Mouse (Mus musculus) liver, embryonic 14.5 days (tissue): Measurements from ENCODE around the gene Arhgef26. TPM values are rescaled to one million over a fixed set of nuclear protein-coding genes. Genes with fewer than 3 reads are reported as not detected.

Experiments
- ATAC-seq: fragments of 200-750 bp; cut with Nextera tagmentation; 2 replicates; pipeline ENCODE4 v1.8.0; 2017; ENCODE audit warnings: moderate number of reproducible peaks, mild to moderate bottlenecking, moderate library complexity; ENCODE audit not compliant: insufficient read depth
- DNase-seq, 3 experiments: peaks; one replicate each; pipeline ENCODE4 v3.0.0-alpha.2; 2012 to 2013; ENCODE audit warnings: low read depth in 3 of 3, low spot score in 3 of 3
- H3K27ac ChIP-seq: fragments of 300-500 bp; sonication (generic); 2 replicates; pipeline ENCODE4 v1.5.1; 2014; ENCODE audit warnings: moderate library complexity, mild to moderate bottlenecking, control low read depth, inconsistent platforms
- H3K27me3 ChIP-seq: fragments of 300-500 bp; sonication (generic); 2 replicates; pipeline ENCODE4 v1.6.1; 2014; ENCODE audit warnings: mild to moderate bottlenecking, low read length, moderate library complexity; ENCODE audit not compliant: control insufficient read depth, insufficient read depth
- H3K36me3 ChIP-seq: fragments of 300-500 bp; sonication (generic); replicated peaks from 2 replicates; pipeline ENCODE4 v1.6.1; 2014; ENCODE audit warnings: low read depth; ENCODE audit not compliant: control insufficient read depth, insufficient read depth
- H3K4me1 ChIP-seq, 2 experiments: fragments of 200-500 bp in 1 of 2; fragments of 300-500 bp in 1 of 2; sonication (generic) in 1 of 2; replicated peaks; 2 replicates each; pipeline ENCODE4 v1.6.1; 2012 to 2014; ENCODE audit warnings: antibody characterized with exemption in 1 of 2, inconsistent platforms in 1 of 2, low read length in 1 of 2; ENCODE audit not compliant: control insufficient read depth in 2 of 2, insufficient read depth in 2 of 2
- H3K4me2 ChIP-seq: fragments of 300-500 bp; sonication (generic); 2 replicates; pipeline ENCODE4 v1.6.1; 2014; ENCODE audit warnings: low read depth, mild to moderate bottlenecking, control low read depth, moderate library complexity
- H3K4me3 ChIP-seq, 2 experiments: fragments of 200-500 bp in 1 of 2; fragments of 300-500 bp in 1 of 2; sonication (generic) in 1 of 2; 2 replicates each; pipeline ENCODE4 v1.5.1; 2012 to 2014; ENCODE audit warnings: low read depth in 2 of 2, low read length in 2 of 2, mild to moderate bottlenecking in 2 of 2, control low read depth in 1 of 2, inconsistent platforms in 1 of 2, moderate library complexity in 1 of 2; ENCODE audit not compliant: insufficient read depth in 1 of 2
- H3K9ac ChIP-seq: fragments of 300-500 bp; sonication (generic); replicated peaks from 2 replicates; pipeline ENCODE4 v1.6.1; 2014; ENCODE audit warnings: mild to moderate bottlenecking, control low read depth, moderate library complexity
- H3K9me3 ChIP-seq: fragments of 300-500 bp; sonication (generic); 2 replicates; pipeline ENCODE4 v1.6.1; 2016; ENCODE audit warnings: low read length, mixed read lengths; ENCODE audit not compliant: control insufficient read depth
- CTCF ChIP-seq: IDR thresholded peaks from 2 replicates; pipeline ENCODE4 v1.5.1; 2016; ENCODE audit warnings: antibody characterized with exemption, low read depth, control low read depth
- EP300 ChIP-seq: IDR thresholded peaks from 2 replicates; pipeline ENCODE4 v1.6.1; 2016; ENCODE audit warnings: antibody characterized with exemption, low read depth
- WGBS: fragments of 180-500 bp; shearing (Covaris S2); extraction: QIAGEN DNeasy Blood & Tissue Kit; methylation state at CpG from one replicate; pipeline ENCODE4 v1.1.7; 2014; ENCODE audit not compliant: insufficient replicate concordance; 5-methylcytosine and 5-hydroxymethylcytosine counted together
- polyA plus RNA-seq, 2 experiments: library from polyadenylated mRNA; depleted of rRNA in 1 of 2; stranded (reverse) in 1 of 2; unstranded in 1 of 2; fragments of >200 nt; fragmentation: Nextera tagmentation in 1 of 2; extraction: Ambion mirVana in 1 of 2; gene quantifications; 2 replicates each; pipeline versions ENCODE4 v1.2.1 to v1.2.3; 2012 to 2014

Arhgef26 gene
- polyA plus RNA-seq (2012; rRNA removed), result 0.09 and 0.10 TPM in 2 replicates
- 0.08 and 0.14 TPM in 2 replicates for polyA plus RNA-seq (2014; fragmentation: Nextera tagmentation; extraction: Ambion mirVana)

- no peaks in the 10 kb centered on the region for H3K4me1 ChIP-seq
- no peaks in the 10 kb centered on the region for H3K36me3 ChIP-seq
- H3K27ac ChIP-seq, result no peak within 1 kb of the TSS
- H3K9ac ChIP-seq, result no peak within 1 kb of the TSS
- peak within 1 kb of the TSS; percentile 49 for H3K4me2 ChIP-seq
- H3K9me3 ChIP-seq, result no peaks in the 10 kb centered on the region
- DNase-seq (no peak), ATAC-seq (no peak)
- no peak for TF ChIP-seq EP300
- no peak for TF ChIP-seq CTCF
- H3K4me3 ChIP-seq, result peak within 1 kb of the TSS; percentile 44 to 45
- WGBS, result 57% methylated on average over 3 of the region's 3 CpGs
- peaks cover 33% of the 10 kb centered on the region for H3K27me3 ChIP-seq
Measured at GRCm38 (mm10) chr3:62338044-62338443, at the start of gene Arhgef26. Gene Arhgef26 (plus strand): TSS chr3:62338344.

DNA sequence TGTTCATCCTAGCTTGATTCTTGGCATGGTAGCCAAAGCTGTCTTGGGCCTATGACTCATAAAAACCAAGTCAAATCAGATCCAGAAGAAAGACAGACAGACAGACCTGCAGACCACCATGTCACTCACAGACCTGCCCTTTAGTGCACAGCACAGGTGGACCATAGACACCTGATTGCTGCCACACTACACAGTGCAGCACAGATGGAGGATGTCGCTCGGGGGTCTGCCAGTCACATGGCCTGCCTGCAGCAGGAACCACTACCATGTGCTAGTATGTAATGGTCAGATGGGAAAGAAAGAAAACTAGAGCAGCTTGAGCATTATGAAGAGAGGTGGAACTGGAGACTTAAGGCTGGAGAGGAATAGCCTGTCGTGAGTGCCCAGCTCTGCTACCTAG lies 27.7 kb upstream of the Arhgef26 start:
- H3K36me3 ChIP-seq, result no peaks in the 10 kb centered on the region
- H3K27ac ChIP-seq, result no peak overlapping the region
- no peaks in the 10 kb centered on the region for H3K4me1 ChIP-seq
- TF ChIP-seq CTCF (no peak), EP300 (no peak)
- H3K9me3 ChIP-seq, result no peaks in the 10 kb centered on the region
- no peak overlapping the region for H3K9ac ChIP-seq
- no peak overlapping the region for H3K4me2 ChIP-seq
- no peak for ATAC-seq
- 49% methylated on average over 3 of the region's 3 CpGs for WGBS
- H3K4me3 ChIP-seq, result no peak overlapping the region
- no peak for DNase-seq
- H3K27me3 ChIP-seq, result no peaks in the 10 kb centered on the region

- Histone ChIP-seq H3K9me3 (no peaks in the 10 kb centered on the region), H3K4me1 (no peaks in the 10 kb centered on the region), H3K9ac (no peak overlapping the region), H3K27ac (no peak overlapping the region), H3K4me2 (no peak overlapping the region), H3K36me3 (no peaks in the 10 kb centered on the region), H3K27me3 (no peaks in the 10 kb centered on the region), H3K4me3 (no peak overlapping the region)
- 55% methylated on average over 5 of the region's 5 CpGs for WGBS
- no peak for DNase-seq
- TF ChIP-seq EP300 (no peak), CTCF (no peak)
- ATAC-seq, result no peak
Measured at GRCm38 (mm10) chr3:62311224-62311623, 26.9 kb upstream of the Arhgef26 start.

GRCm38 (mm10) chr3:62324708-62325107 lies 13.4 kb upstream of the Arhgef26 start:
- H3K9me3 ChIP-seq, result no peaks in the 10 kb centered on the region
- TF ChIP-seq EP300 (no peak), CTCF (no peak)
- WGBS, result 30% methylated on average over 1 of the region's 1 CpGs
- H3K4me2 ChIP-seq, result no peak overlapping the region
- no peaks in the 10 kb centered on the region for H3K27me3 ChIP-seq
- DNase-seq (no peak), ATAC-seq (no peak)
- H3K27ac ChIP-seq, result no peak overlapping the region
- H3K4me1 ChIP-seq, result no peaks in the 10 kb centered on the region
- no peaks in the 10 kb centered on the region for H3K36me3 ChIP-seq
- no peak overlapping the region for H3K9ac ChIP-seq
- H3K4me3 ChIP-seq, result no peak overlapping the region

- Histone ChIP-seq H3K36me3 (no peaks in the 10 kb centered on the region), H3K4me1 (no peaks in the 10 kb centered on the region), H3K27ac (no peak overlapping the region), H3K27me3 (no peaks in the 10 kb centered on the region), H3K4me3 (no peak overlapping the region), H3K9ac (no peak overlapping the region), H3K4me2 (no peak overlapping the region), H3K9me3 (no peaks in the 10 kb centered on the region)
- ATAC-seq (no peak), DNase-seq (no peak)
- TF ChIP-seq CTCF (no peak), EP300 (no peak)
- WGBS, result 43% methylated on average over 2 of the region's 2 CpGs
Measured at GRCm38 (mm10) chr3:62327903-62328302, 10.2 kb upstream of the Arhgef26 start.
